Mouse (Mus musculus) monocyte, adult 59 days (primary cell): Measurements from ENCODE around the gene Ifitm10. TPM values are rescaled to one million over a fixed set of nuclear protein-coding genes. Genes with fewer than 3 reads are reported as not detected.

Source experiments
- total RNA-seq, 2 experiments: library from RNA; stranded (reverse); gene quantifications; one replicate each; pipeline ENCODE4 v1.2.4; 2023

Ifitm10 gene
- 10 to 100 TPM in 1 of 2 experiments, 1 to 10 TPM in 1; 8.6 to 10.3 TPM for total RNA-seq

GRCm38 (mm10) chr7:142373641-142374412 is at the start of gene Ifitm10:
Ifitm10 (minus strand) TSS chr7:142373753.

GRCm38 (mm10) chr7:142387419-142388148 is 14.0 kb upstream of the Ifitm10 start, which contains the start of gene Ctsd:
Ctsd (minus strand) TSS chr7:142388038.

GRCm38 (mm10) chr7:142382567-142382966 is 9.0 kb upstream of the Ifitm10 start, which contains the start of gene Gm49369:
Gm49369 (minus strand) TSS chr7:142382667.

GRCm38 (mm10) chr7:142303249-142303648 is 70.3 kb downstream of the Ifitm10 start, which contains the start of gene Krtap5-4:
Krtap5-4 (plus strand) TSS chr7:142303549.

GRCm38 (mm10) chr7:142297018-142297417 is 76.5 kb downstream of the Ifitm10 start, which contains the start of gene Krtap5-1:
Krtap5-1 (minus strand) TSS chr7:142297118.

Other genes with a start within 250 kb of the Ifitm10 start
- gene Gm39115, start 237.7 kb downstream of the Ifitm10 start, total RNA-seq = not detected
- not detected for gene Gm45337, start 229.1 kb downstream of the Ifitm10 start, total RNA-seq
- gene Gm29735, start 216.6 kb downstream of the Ifitm10 start, total RNA-seq = not detected
- gene Gm4553, start 208.0 kb downstream of the Ifitm10 start, total RNA-seq = not detected
- gene Krtap5-2, start 197.7 kb downstream of the Ifitm10 start, total RNA-seq = not detected
- gene Gm10153, start 183.4 kb downstream of the Ifitm10 start, total RNA-seq = not detected
- not detected for gene Krtap5-3, start 172.4 kb downstream of the Ifitm10 start, total RNA-seq
- gene Gm7579, start 161.9 kb downstream of the Ifitm10 start, total RNA-seq = not detected
- gene Krtap5-5, start 143.8 kb downstream of the Ifitm10 start, total RNA-seq = not detected
- not detected for gene Gm40460, start 132.7 kb downstream of the Ifitm10 start, total RNA-seq
- gene Gm2431, start 115.4 kb downstream of the Ifitm10 start, total RNA-seq = not detected
- not detected for gene Gm4559, start 99.4 kb downstream of the Ifitm10 start, total RNA-seq
- not detected for gene Krtap5-1, start 76.6 kb downstream of the Ifitm10 start, total RNA-seq
- gene Krtap5-4, start 70.2 kb downstream of the Ifitm10 start, total RNA-seq = not detected
- not detected for gene Gm49369, start 8.9 kb upstream of the Ifitm10 start, total RNA-seq
- 100 to 1,000 TPM; 587 to 608 TPM for gene Ctsd, start 14.3 kb upstream of the Ifitm10 start, total RNA-seq
- not detected for gene Syt8, start 61.1 kb upstream of the Ifitm10 start, total RNA-seq
- 10 to 100 TPM in 1 of 2 experiments, 1 to 10 TPM in 1; 8.4 to 13.1 TPM for gene Tnni2, start 68.1 kb upstream of the Ifitm10 start, total RNA-seq
- gene Lsp1, start 87.1 kb upstream of the Ifitm10 start, total RNA-seq = 1,000 to 10,000 TPM; 1,508 to 1,740 TPM
- 10 to 100 TPM; 39.8 to 40.8 TPM for gene Tnnt3, start 125.1 kb upstream of the Ifitm10 start, total RNA-seq
- 1 to 10 TPM; 3.5 to 3.7 TPM for gene Mrpl23, start 158.9 kb upstream of the Ifitm10 start, total RNA-seq